Mouse (Mus musculus): ENCODE measurements around the gene Anxa11. TPM values are rescaled to one million over a fixed set of nuclear protein-coding genes. Genes with fewer than 3 reads are reported as not detected.
"Not testable (repeated sequence)": the region's sequence is repeated elsewhere in the genome, so short reads cannot be mapped to it uniquely, and the experiment has no call there.

Gene Anxa11
- polyA plus RNA-seq, 1 experiment from 2014 or later: 68.3 TPM

GRCm38 (mm10) chr14:25846516-25846915 is 4.6 kb downstream of the Anxa11 start:
- DNase-seq (ENCODE audit: low spot score) (no peak), ATAC-seq (replicated peaks; ENCODE audit: low FRiP score, low TSS enrichment, low read depth) (no peak)
- no peak overlapping the region for H3K27ac ChIP-seq (ENCODE audit: low read depth)
- H3K27me3 ChIP-seq (replicated peaks; ENCODE audit: control insufficient read depth, insufficient read depth, low read length): peaks cover 10% of the 10 kb centered on the region; the same call in 1 of the 2 replicates
- no peaks in the 10 kb centered on the region for H3K36me3 ChIP-seq (ENCODE audit: control insufficient read depth, insufficient read depth, low read length)
- no peak overlapping the region for H3K4me2 ChIP-seq (ENCODE audit: low read length)
- no peak overlapping the region for H3K4me3 ChIP-seq (ENCODE audit: low read depth, low read length)
- 79% methylated on average over 8 of the region's 8 CpGs for WGBS
- H3K9me3 ChIP-seq (ENCODE audit: control insufficient read depth, low read length): no peaks in the 10 kb centered on the region
- H3K9ac ChIP-seq (ENCODE audit: low read length): no peak overlapping the region
- 0 out of 2 replicates have a peak, but pooled peaks cover 9% of the 10 kb centered on the region for H3K4me1 ChIP-seq (replicated peaks; ENCODE audit: control insufficient read depth, insufficient read depth, low read length)

DNA sequence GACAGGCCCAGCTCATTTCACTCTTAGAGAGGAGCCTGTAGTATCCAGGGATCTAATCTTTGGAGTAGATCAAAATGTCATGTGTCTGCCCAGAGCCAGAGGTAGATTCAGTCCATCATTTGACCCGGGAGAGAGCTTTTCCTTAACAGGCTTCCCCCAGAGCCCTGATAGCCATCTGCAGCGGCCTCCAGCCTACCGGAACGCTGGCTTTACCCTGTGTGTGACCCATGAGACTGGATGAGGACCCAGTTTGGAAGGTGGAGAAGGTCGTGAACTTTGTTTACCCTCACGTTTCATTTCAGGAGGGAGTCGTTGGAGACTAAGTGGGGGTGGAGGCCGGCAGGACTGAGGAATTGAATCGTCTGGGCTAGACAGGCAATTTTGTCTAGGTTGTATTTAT is 5.7 kb downstream of the Anxa11 start:
- DNase-seq (ENCODE audit: low spot score) (no peak), ATAC-seq (replicated peaks; ENCODE audit: low FRiP score, low TSS enrichment, low read depth) (no peak)
- Histone ChIP-seq H3K4me3 (ENCODE audit: low read depth, low read length) (no peak overlapping the region), H3K27ac (ENCODE audit: low read depth) (no peak overlapping the region), H3K27me3 (replicated peaks; ENCODE audit: control insufficient read depth, insufficient read depth, low read length) (peaks cover 10% of the 10 kb centered on the region; the same call in 1 of the 2 replicates), H3K36me3 (ENCODE audit: control insufficient read depth, insufficient read depth, low read length) (no peaks in the 10 kb centered on the region), H3K4me2 (ENCODE audit: low read length) (no peak overlapping the region), H3K4me1 (replicated peaks; ENCODE audit: control insufficient read depth, insufficient read depth, low read length) (0 out of 2 replicates have a peak, but pooled peaks cover 2% of the 10 kb centered on the region), H3K9ac (ENCODE audit: low read length) (no peak overlapping the region), H3K9me3 (ENCODE audit: control insufficient read depth, low read length) (no peaks in the 10 kb centered on the region)
- WGBS: 22% methylated on average over 9 of the region's 9 CpGs

DNA sequence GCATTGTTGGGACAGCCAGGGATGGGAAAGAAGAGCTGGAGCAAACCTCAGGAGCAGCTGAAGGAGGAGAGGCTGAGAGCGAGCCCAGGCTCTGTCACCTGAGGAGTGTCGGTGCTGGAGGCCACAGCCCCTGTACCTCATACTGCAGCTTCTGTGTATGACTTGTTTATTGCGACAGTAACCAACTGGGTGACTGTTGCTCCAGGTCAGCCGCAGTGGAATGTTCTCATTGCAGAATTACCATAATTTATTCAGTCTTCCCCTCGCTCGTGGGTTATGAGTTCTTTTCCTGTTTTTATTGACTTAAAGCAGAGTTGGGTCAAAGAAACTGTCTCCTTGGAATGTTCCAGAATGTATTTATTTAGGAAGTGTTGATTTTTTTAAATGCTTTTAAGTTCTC is 6.3 kb downstream of the Anxa11 start:
- ATAC-seq (replicated peaks; ENCODE audit: low FRiP score, low TSS enrichment, low read depth) (no peak), DNase-seq (ENCODE audit: low spot score) (no peak)
- Histone ChIP-seq H3K27ac (ENCODE audit: low read depth) (no peak overlapping the region), H3K4me1 (replicated peaks; ENCODE audit: control insufficient read depth, insufficient read depth, low read length) (0 out of 2 replicates have a peak, but pooled peaks cover under 1% of the 10 kb centered on the region), H3K27me3 (replicated peaks; ENCODE audit: control insufficient read depth, insufficient read depth, low read length) (0 out of 2 replicates have a peak, but pooled peaks cover 5% of the 10 kb centered on the region), H3K4me3 (ENCODE audit: low read depth, low read length) (no peak overlapping the region), H3K36me3 (ENCODE audit: control insufficient read depth, insufficient read depth, low read length) (no peaks in the 10 kb centered on the region), H3K4me2 (ENCODE audit: low read length) (no peak overlapping the region), H3K9ac (ENCODE audit: low read length) (no peak overlapping the region), H3K9me3 (ENCODE audit: control insufficient read depth, low read length) (no peaks in the 10 kb centered on the region)
- WGBS: 76% methylated on average over 6 of the region's 6 CpGs

GRCm38 (mm10) chr14:25848708-25849107 is 6.8 kb downstream of the Anxa11 start:
- not testable (repeated sequence) for H3K27me3 ChIP-seq (replicated peaks; ENCODE audit: control insufficient read depth, insufficient read depth, low read length); H3K36me3 ChIP-seq (ENCODE audit: control insufficient read depth, insufficient read depth, low read length); ATAC-seq (replicated peaks; ENCODE audit: low FRiP score, low TSS enrichment, low read depth); H3K4me3 ChIP-seq (ENCODE audit: low read depth, low read length); H3K27ac ChIP-seq (ENCODE audit: low read depth); H3K9ac ChIP-seq (ENCODE audit: low read length); DNase-seq (ENCODE audit: low spot score); H3K4me2 ChIP-seq (ENCODE audit: low read length); H3K9me3 ChIP-seq (ENCODE audit: control insufficient read depth, low read length); H3K4me1 ChIP-seq (replicated peaks; ENCODE audit: control insufficient read depth, insufficient read depth, low read length)
- 92% methylated on average over 3 of the region's 4 CpGs for WGBS

DNA sequence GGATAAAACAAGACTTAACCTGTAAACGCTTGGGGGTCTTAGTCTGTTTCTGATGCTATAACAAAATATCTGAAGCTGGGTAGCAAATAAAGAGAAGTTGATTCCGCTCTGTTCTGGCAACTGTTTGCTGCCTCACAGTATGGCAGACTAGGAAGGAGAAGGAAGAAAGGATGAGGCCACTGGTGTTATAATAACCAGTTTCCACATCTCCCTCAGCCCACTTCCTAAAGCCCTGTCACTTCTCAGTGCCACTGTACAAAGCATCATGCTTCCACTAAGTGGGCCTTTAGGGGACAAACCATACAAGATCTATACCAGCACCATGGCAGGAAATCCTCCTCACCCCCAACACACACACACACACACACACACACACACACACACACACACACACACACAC is 8.5 kb downstream of the Anxa11 start:
- no peak overlapping the region for H3K4me2 ChIP-seq (ENCODE audit: low read length)
- no peaks in the 10 kb centered on the region for H3K27me3 ChIP-seq (replicated peaks; ENCODE audit: control insufficient read depth, insufficient read depth, low read length)
- no peak overlapping the region for H3K9ac ChIP-seq (ENCODE audit: low read length)
- H3K36me3 ChIP-seq (ENCODE audit: control insufficient read depth, insufficient read depth, low read length): no peaks in the 10 kb centered on the region
- ATAC-seq (replicated peaks; ENCODE audit: low FRiP score, low TSS enrichment, low read depth) (no peak), DNase-seq (ENCODE audit: low spot score) (no peak)
- H3K9me3 ChIP-seq (ENCODE audit: control insufficient read depth, low read length): no peaks in the 10 kb centered on the region
- H3K27ac ChIP-seq (ENCODE audit: low read depth): no peak overlapping the region
- 0 out of 2 replicates have a peak, but pooled peaks cover 2% of the 10 kb centered on the region for H3K4me1 ChIP-seq (replicated peaks; ENCODE audit: control insufficient read depth, insufficient read depth, low read length)
- no peak overlapping the region for H3K4me3 ChIP-seq (ENCODE audit: low read depth, low read length)
- 95% methylated on average over 2 of the region's 2 CpGs for WGBS

- WGBS: 72% methylated on average over 6 of the region's 6 CpGs
- H3K4me1 ChIP-seq (replicated peaks; ENCODE audit: control insufficient read depth, insufficient read depth, low read length): 0 out of 2 replicates have a peak, but pooled peaks cover 7% of the 10 kb centered on the region
- H3K9ac ChIP-seq (ENCODE audit: low read length): no peak overlapping the region
- no peaks in the 10 kb centered on the region for H3K9me3 ChIP-seq (ENCODE audit: control insufficient read depth, low read length)
- no peak overlapping the region for H3K27ac ChIP-seq (ENCODE audit: low read depth)
- ATAC-seq (replicated peaks; ENCODE audit: low FRiP score, low TSS enrichment, low read depth) (no peak), DNase-seq (ENCODE audit: low spot score) (no peak)
- no peaks in the 10 kb centered on the region for H3K36me3 ChIP-seq (ENCODE audit: control insufficient read depth, insufficient read depth, low read length)
- H3K27me3 ChIP-seq (replicated peaks; ENCODE audit: control insufficient read depth, insufficient read depth, low read length): no peaks in the 10 kb centered on the region
- no peak overlapping the region for H3K4me3 ChIP-seq (ENCODE audit: low read depth, low read length)
- H3K4me2 ChIP-seq (ENCODE audit: low read length): no peak overlapping the region
These were observed 9.2 kb downstream of the Anxa11 start for GRCm38 (mm10) chr14:25851189-25851588.

DNA sequence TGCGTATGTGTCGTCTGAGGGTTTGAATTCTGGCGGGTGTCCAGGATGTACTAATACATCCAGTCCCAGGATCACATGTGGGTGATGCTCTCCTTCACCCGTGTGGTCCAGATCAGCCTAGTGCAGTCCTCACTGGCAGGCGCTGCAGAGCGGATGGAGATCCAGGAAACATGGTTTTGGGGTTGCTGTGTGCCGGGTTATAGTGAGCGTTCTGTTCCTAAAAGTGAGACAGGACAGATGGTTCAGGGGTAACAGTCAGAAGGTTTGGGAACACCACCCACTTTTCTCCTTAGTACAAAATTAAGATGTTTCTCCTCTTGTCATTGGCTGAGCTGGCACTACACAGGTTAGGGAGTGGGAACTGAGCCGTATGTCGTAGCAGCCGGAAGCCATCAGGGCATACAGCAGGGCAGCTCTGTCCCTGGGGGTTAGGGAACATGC is 10.2 kb downstream of the Anxa11 start:
- no peak overlapping the region for H3K4me2 ChIP-seq (ENCODE audit: low read length)
- ATAC-seq (replicated peaks; ENCODE audit: low FRiP score, low TSS enrichment, low read depth) (no peak), DNase-seq (ENCODE audit: low spot score) (no peak)
- WGBS: 71% methylated on average over 11 of the region's 11 CpGs
- no peaks in the 10 kb centered on the region for H3K9me3 ChIP-seq (ENCODE audit: control insufficient read depth, low read length)
- no peaks in the 10 kb centered on the region for H3K27me3 ChIP-seq (replicated peaks; ENCODE audit: control insufficient read depth, insufficient read depth, low read length)
- H3K4me1 ChIP-seq (replicated peaks; ENCODE audit: control insufficient read depth, insufficient read depth, low read length): 0 out of 2 replicates have a peak, but pooled peaks cover 10% of the 10 kb centered on the region
- H3K27ac ChIP-seq (ENCODE audit: low read depth): no peak overlapping the region
- no peak overlapping the region for H3K4me3 ChIP-seq (ENCODE audit: low read depth, low read length)
- H3K36me3 ChIP-seq (ENCODE audit: control insufficient read depth, insufficient read depth, low read length): no peaks in the 10 kb centered on the region
- H3K9ac ChIP-seq (ENCODE audit: low read length): no peak overlapping the region

- 67% methylated on average over 6 of the region's 6 CpGs for WGBS
These were observed 11.3 kb downstream of the Anxa11 start for GRCm38 (mm10) chr14:25853295-25853694.

GRCm38 (mm10) chr14:25853717-25854452 is 11.9 kb downstream of the Anxa11 start:
- no peak for ATAC-seq (replicated peaks; ENCODE audit: low FRiP score, low TSS enrichment, low read depth)
- no peak for DNase-seq (ENCODE audit: low spot score)
- Histone ChIP-seq H3K36me3 (ENCODE audit: control insufficient read depth, insufficient read depth, low read length) (no peaks in the 10 kb centered on the region), H3K4me2 (ENCODE audit: low read length) (no peak overlapping the region), H3K4me1 (replicated peaks; ENCODE audit: control insufficient read depth, insufficient read depth, low read length) (0 out of 2 replicates have a peak, but pooled peaks cover 10% of the 10 kb centered on the region), H3K27ac (ENCODE audit: low read depth) (no peak overlapping the region), H3K9ac (ENCODE audit: low read length) (no peak overlapping the region), H3K9me3 (ENCODE audit: control insufficient read depth, low read length) (no peaks in the 10 kb centered on the region), H3K27me3 (replicated peaks; ENCODE audit: control insufficient read depth, insufficient read depth, low read length) (no peaks in the 10 kb centered on the region), H3K4me3 (ENCODE audit: low read depth, low read length) (no peak overlapping the region)
- 91% methylated on average over 16 of the region's 16 CpGs for WGBS

More at GRCm38 (mm10) chr14:25853295-25853694, 11.3 kb downstream of the Anxa11 start:
- no peak overlapping the region for H3K4me2 ChIP-seq (ENCODE audit: low read length)
- H3K36me3 ChIP-seq (ENCODE audit: control insufficient read depth, insufficient read depth, low read length): no peaks in the 10 kb centered on the region
- ATAC-seq (replicated peaks; ENCODE audit: low FRiP score, low TSS enrichment, low read depth) (no peak), DNase-seq (ENCODE audit: low spot score) (no peak)
- H3K9me3 ChIP-seq (ENCODE audit: control insufficient read depth, low read length): no peaks in the 10 kb centered on the region
- H3K4me1 ChIP-seq (replicated peaks; ENCODE audit: control insufficient read depth, insufficient read depth, low read length): 0 out of 2 replicates have a peak, but pooled peaks cover 10% of the 10 kb centered on the region
- no peak overlapping the region for H3K4me3 ChIP-seq (ENCODE audit: low read depth, low read length)
- H3K27ac ChIP-seq (ENCODE audit: low read depth): no peak overlapping the region
- H3K27me3 ChIP-seq (replicated peaks; ENCODE audit: control insufficient read depth, insufficient read depth, low read length): no peaks in the 10 kb centered on the region
- no peak overlapping the region for H3K9ac ChIP-seq (ENCODE audit: low read length)

Data from intestine, embryonic 14.5 days (tissue).